Mouse (Mus musculus) gastrocnemius, postnatal 14 days (tissue): ENCODE data around the gene Prm2. TPM values are rescaled to one million over a fixed set of nuclear protein-coding genes. Genes with fewer than 3 reads are reported as not detected.

Experiments used
- DNase-seq: peaks from one replicate; pipeline ENCODE4 v3.0.0; 2021; ENCODE audit warnings: mixed read lengths
- intact Hi-C: fragments of 180-260 bp; cut with DNase I; formaldehyde crosslinking; loops from one replicate; pipeline ENCODE4 v1.15.1; 2025; ENCODE audit warnings: low total_unique reads
- total RNA-seq, 2 experiments: library from RNA; stranded (reverse); gene quantifications; 2 replicates each; pipeline ENCODE4 v1.2.3; 2021

Gene Prm2
- total RNA-seq, 2 experiments from 2014 or later = not detected

GRCm38 (mm10) chr16:10754521-10755296, 41.2 kb downstream of the Prm2 start:
- intact Hi-C loops = no loop called here
- DNase-seq = no peak

- intact Hi-C loops = no loop called here
- DNase-seq = no peak
Measured at GRCm38 (mm10) chr16:10749824-10750223, 46.1 kb downstream of the Prm2 start.

GRCm38 (mm10) chr16:10749226-10749625, 46.7 kb downstream of the Prm2 start:
- intact Hi-C loops = no loop called here

More at GRCm38 (mm10) chr16:10749226-10749625, 46.7 kb downstream of the Prm2 start:
- DNase-seq = no peak

Other genes starting within 250 kb of the Prm2 start
- gene Socs1, start 10.6 kb downstream of the Prm2 start, total RNA-seq = 1 to 10 TPM in 1 of 2 experiments, under 1 TPM in 1; 0.40 to 1.5 TPM
- gene Tnp2, start 7.5 kb downstream of the Prm2 start, total RNA-seq = not detected
- gene Prm3, start 5.2 kb downstream of the Prm2 start, total RNA-seq = not detected
- gene Prm1, start 9.7 kb upstream of the Prm2 start, total RNA-seq = not detected
- not detected for gene Gm11172, start 16.8 kb upstream of the Prm2 start, total RNA-seq
- gene Rmi2, start 38.9 kb upstream of the Prm2 start, total RNA-seq = 1 to 10 TPM; 1.5 to 2.0 TPM